Mouse (Mus musculus) thymus, postnatal 25 days (tissue): ENCODE data around the gene Nsfl1c.

Source experiments
- DNase-seq: peaks from one replicate; pipeline ENCODE4 v3.0.0; 2022

The Nsfl1c gene

DNA sequence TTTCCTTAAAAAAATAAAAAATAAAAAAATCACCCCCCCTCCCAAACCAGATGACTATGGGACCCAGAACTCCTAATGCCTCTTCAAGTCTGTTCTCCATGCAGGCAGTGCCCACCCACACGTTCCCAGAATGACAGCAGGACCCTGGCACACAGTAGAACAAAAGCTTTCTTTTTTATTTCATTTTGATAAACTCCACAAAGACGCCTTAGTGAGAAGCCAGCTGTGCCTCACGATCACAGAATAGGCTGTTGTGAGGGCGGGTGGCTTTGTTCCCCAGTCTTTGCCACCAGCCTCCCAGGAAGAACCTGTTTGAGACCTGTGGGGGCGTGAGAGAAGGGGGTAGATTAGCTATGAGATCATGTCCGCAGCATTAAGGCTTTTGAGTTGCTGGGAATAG, 50.7 kb downstream of the Nsfl1c start:
- DNase-seq, result peak; percentile 56

DNA sequence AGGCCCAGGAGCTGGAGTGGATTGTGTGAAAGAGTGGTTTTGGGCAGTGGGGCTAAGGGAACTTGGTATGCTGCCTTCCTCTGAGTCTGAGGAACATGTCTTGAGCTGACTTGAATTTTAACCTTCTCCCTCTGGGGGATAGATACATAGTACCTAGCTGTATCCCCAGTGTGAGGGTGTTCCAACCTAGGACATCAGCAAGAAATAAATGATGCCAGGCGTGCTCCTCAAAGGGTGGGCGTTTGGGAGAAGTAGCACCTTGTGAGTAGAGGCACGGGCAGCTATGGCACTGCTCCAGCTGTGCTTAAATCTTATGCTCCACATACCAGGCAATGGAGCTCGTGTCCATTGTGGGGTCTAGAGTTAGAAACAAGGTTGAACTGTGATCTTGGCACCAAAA, 52.6 kb downstream of the Nsfl1c start:
- DNase-seq, result no peak

DNA sequence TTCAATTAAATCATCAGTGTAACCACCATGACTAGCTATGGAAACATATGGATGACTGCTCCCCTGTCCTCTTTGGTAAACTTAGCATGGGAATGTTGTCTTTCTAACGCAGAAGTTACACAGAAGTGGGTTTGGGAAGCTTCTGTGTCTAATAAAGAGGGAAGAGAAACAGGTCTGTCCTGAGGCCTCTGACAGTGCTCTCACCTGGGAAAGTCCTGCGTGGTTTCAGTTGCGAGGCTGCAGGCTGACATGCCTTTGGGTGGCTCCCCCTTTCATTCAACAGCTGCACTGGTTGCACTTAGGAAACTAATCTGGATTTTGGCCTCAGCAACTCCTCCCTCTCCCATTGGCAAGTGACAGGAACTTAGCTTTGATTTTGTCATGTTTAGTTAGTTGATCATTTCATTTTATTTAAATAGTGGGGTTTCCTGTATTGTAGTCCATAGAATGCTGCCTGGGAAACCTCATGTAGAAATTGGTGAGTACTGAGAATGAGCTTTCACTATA, 55.7 kb downstream of the Nsfl1c start:
- DNase-seq, result no peak
